Mouse (Mus musculus): ENCODE data around the gene Atp12a. TPM values are rescaled to one million over a fixed set of nuclear protein-coding genes. Genes with fewer than 3 reads are reported as not detected.

Atp12a gene
- total RNA-seq, 2 experiments from 2014 or later: not detected

- intact Hi-C loops (cut with DNase I): no loop called here
- DNase-seq (ENCODE audit: low spot score): no peak
Measured at GRCm38 (mm10) chr14:56368834-56369233, 4.0 kb downstream of the Atp12a start.

DNA sequence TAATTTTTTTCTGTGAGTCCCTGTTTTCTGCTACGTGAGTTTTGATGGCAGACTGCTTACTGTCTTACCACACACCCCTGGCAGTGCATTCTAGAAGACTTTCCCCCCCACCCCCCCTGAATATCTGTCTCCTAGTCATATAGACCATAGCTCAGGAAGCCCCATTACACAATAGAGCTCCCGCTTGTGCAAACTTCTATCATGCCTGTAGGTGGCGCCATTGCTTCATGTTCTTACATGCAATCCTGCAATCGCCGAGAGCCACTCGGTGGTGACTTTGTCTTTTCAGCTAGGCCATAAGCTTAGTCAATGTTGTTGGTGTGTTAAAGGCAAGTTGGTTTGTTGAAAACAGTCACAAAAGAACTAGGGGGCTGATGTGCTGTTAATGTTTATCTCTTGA, 10.9 kb downstream of the Atp12a start:
- DNase-seq (ENCODE audit: low spot score): no peak
- intact Hi-C loops (cut with DNase I): loop anchor here (1.0 to 10.0 kb wide), 4 partner anchors 23 to 689 kb away; no protein-coding TSS in a partner anchor

- intact Hi-C loops (cut with DNase I): loop anchor here (5.0 to 10.0 kb wide), 3 partner anchors 217 to 687 kb away; no protein-coding TSS in a partner anchor
Measured at GRCm38 (mm10) chr14:56377745-56378144, 12.9 kb downstream of the Atp12a start.

GRCm38 (mm10) chr14:56379336-56379735, 14.5 kb downstream of the Atp12a start:
- no peak for DNase-seq (ENCODE audit: low spot score)
- intact Hi-C loops (cut with DNase I): loop anchor here (5.0 to 10.0 kb wide), 3 partner anchors 215 to 685 kb away; no protein-coding TSS in a partner anchor

More at GRCm38 (mm10) chr14:56377745-56378144, 12.9 kb downstream of the Atp12a start:
- DNase-seq (ENCODE audit: low spot score): no peak

DNA sequence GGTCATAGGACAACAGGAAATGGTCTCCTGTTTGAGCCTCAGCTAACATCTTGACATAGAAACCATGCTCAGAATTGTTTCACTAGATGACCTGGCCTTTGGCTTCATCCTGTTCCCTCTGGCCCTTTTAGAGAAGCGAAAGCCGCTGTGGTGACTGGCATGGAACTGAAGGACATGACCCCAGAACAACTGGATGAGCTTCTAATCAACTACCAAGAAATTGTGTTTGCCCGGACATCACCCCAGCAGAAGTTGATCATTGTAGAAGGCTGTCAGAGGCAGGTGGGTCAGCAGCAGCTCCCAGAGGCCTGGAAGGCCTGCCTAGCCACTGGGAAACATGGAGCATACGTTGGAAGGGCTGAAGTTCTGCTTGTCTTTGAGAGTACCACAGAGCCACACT, 17.5 kb downstream of the Atp12a start:
- DNase-seq (ENCODE audit: low spot score): no peak
- intact Hi-C loops (cut with DNase I): no loop called here

GRCm38 (mm10) chr14:56390247-56390646, 25.4 kb downstream of the Atp12a start:
- no peak for DNase-seq (ENCODE audit: low spot score)
- intact Hi-C loops (cut with DNase I): loop anchor here (10.0 kb wide), 2 partner anchors 75 to 185 kb away; no protein-coding TSS in a partner anchor

DNA sequence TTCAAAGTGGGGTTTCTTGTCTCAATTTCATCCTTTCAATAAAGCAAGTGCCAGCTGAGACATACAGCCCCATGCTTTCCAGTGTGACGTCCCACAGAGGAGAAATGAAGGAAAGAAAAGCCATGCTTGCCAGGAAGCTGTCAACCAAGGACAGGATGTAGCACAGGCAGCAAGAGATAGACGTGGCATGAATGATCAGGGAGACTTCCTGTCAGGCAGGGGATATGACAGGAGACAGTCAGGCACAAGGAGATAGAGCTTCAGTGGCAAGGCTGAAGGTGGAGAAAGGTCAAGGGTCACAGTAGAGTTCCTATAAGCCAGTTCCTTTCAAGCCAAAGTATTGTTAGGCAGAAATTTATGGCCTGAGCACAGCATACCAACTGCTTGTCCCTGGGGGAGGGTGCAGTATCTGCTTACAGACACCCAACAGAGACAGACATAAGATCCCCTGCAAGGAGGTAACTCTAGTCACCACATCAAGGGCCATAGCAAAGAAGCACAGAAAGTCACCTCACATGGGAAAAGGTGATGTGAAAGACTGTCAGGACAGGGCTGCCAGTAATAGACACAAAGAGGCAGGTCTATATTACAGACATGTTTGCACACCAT, 28.9 kb downstream of the Atp12a start:
- no peak for DNase-seq (ENCODE audit: low spot score)
- intact Hi-C loops (cut with DNase I): loop anchor here (10.0 kb wide), 2 partner anchors 79 to 189 kb away; no protein-coding TSS in a partner anchor

DNA sequence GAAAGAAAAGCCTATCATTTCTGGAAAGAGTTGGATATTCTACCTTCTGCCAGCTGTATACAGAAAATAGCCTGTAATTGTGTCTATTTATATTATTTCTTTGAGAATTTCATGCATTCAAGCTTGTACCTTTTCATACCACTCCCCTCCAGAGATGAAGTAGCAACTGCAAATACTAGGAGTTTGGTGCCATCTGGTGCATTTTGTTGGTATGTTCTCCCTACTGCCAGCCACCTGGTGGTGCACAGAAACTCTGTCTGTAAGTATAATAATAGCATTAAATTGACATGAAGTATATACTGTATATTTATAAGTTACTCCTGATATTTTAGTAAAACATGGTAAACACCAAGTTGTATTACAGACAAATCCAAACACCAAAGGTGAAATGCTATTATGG, 33.1 kb downstream of the Atp12a start:
- no peak for DNase-seq (ENCODE audit: low spot score)
- intact Hi-C loops (cut with DNase I): loop anchor here (1.0 to 10.0 kb wide), 3 partner anchors 23 to 193 kb away; no protein-coding TSS in a partner anchor

- intact Hi-C loops (cut with DNase I): no loop called here
- no peak for DNase-seq (ENCODE audit: low spot score)
Measured at GRCm38 (mm10) chr14:56402311-56403071, 37.6 kb downstream of the Atp12a start, which contains the start of gene Rnf17. Rnf17 (plus strand) TSS chr14:56402581.

- no peak for DNase-seq (ENCODE audit: low spot score)
- intact Hi-C loops (cut with DNase I): no loop called here
Measured at GRCm38 (mm10) chr14:56403072-56403375, 38.2 kb downstream of the Atp12a start.

Other genes starting within 250 kb of the Atp12a start
- not detected for gene Gzme, start 244.4 kb upstream of the Atp12a start, total RNA-seq (2021)
- not detected for gene Gzmd, start 232.5 kb upstream of the Atp12a start, total RNA-seq (2021)
- gene Gzmg, start 205.5 kb upstream of the Atp12a start, total RNA-seq (2021): not detected
- gene Gzmn, start 190.5 kb upstream of the Atp12a start, total RNA-seq (2021): not detected
- not detected for gene Gzmf, start 153.7 kb upstream of the Atp12a start, total RNA-seq (2021)
- not detected for gene Gzmc, start 130.4 kb upstream of the Atp12a start, total RNA-seq (2021)
- not detected for gene Gzmb, start 102.8 kb upstream of the Atp12a start, total RNA-seq (2021)
- gene Rnf17, start 37.5 kb downstream of the Atp12a start, total RNA-seq (2021): under 1 TPM; 0.29 to 0.36 TPM
- 1 to 10 TPM; 2.5 to 4.2 TPM for gene Cenpj, start 210.4 kb downstream of the Atp12a start, total RNA-seq (2021)
- gene Parp4, start 210.6 kb downstream of the Atp12a start, total RNA-seq (2021): 10 to 100 TPM; 23.8 to 25.6 TPM

All from heart, postnatal 25 days (tissue).